Mouse (Mus musculus) myocyte (in vitro differentiated cells): ENCODE data around the gene 4930519G04Rik. TPM values are rescaled to one million over a fixed set of nuclear protein-coding genes. Genes with fewer than 3 reads are reported as not detected.

Source experiments
- H3K27me3 ChIP-seq: one replicate; pipeline ENCODE4 v1.6.1; 2011; ENCODE audit not compliant: control insufficient read depth, insufficient read depth, insufficient read length
- H3K36me3 ChIP-seq: one replicate; pipeline ENCODE4 v1.6.1; 2011; ENCODE audit not compliant: control insufficient read depth, insufficient read depth
- H3K4me2 ChIP-seq: one replicate; pipeline ENCODE4 v1.6.1; 2011; ENCODE audit warnings: low read depth, control low read depth
- H3K4me3 ChIP-seq: one replicate; pipeline ENCODE4 v1.5.1; 2011; ENCODE audit warnings: mild to moderate bottlenecking, control low read depth, moderate library complexity
- H3K79me2 ChIP-seq: one replicate; pipeline ENCODE4 v1.6.1; 2011; ENCODE audit not compliant: control insufficient read depth, insufficient read depth
- H3ac ChIP-seq: one replicate; pipeline ENCODE4 v1.6.1; 2011; ENCODE audit not compliant: control insufficient read depth, insufficient read length
- CEBPB ChIP-seq: IDR thresholded peaks from 2 replicates; pipeline ENCODE4 v1.6.1; 2011; ENCODE audit warnings: mild to moderate bottlenecking, moderate library complexity; ENCODE audit not compliant: poor library complexity, insufficient read depth, severe bottlenecking
- E2F4 ChIP-seq: IDR thresholded peaks from one replicate; pipeline ENCODE4 v1.6.1; 2011; ENCODE audit warnings: mild to moderate bottlenecking, control low read depth, moderate library complexity; ENCODE audit not compliant: insufficient read depth
- MAX ChIP-seq: IDR thresholded peaks from one replicate; pipeline ENCODE4 v1.6.1; 2011; ENCODE audit warnings: low read depth, mild to moderate bottlenecking, control low read depth
- MYOD1 ChIP-seq, 3 experiments: IDR thresholded peaks; one replicate each; pipeline ENCODE4 v1.6.1; 2011; ENCODE audit warnings: control low read depth in 2 of 3, low read depth in 2 of 3, mild to moderate bottlenecking in 2 of 3, moderate library complexity in 1 of 3; ENCODE audit not compliant: insufficient read length in 2 of 3, control insufficient read depth in 1 of 3
- MYOG ChIP-seq, 3 experiments: IDR thresholded peaks; one replicate each; pipeline ENCODE4 v1.6.1; 2011; ENCODE audit warnings: control low read depth in 2 of 3, low read depth in 2 of 3, mild to moderate bottlenecking in 2 of 3; ENCODE audit not compliant: insufficient read length in 2 of 3, control insufficient read depth in 1 of 3, insufficient read depth in 1 of 3
- POLR2A ChIP-seq: IDR thresholded peaks from one replicate; pipeline ENCODE4 v1.6.1; 2011; ENCODE audit warnings: low read depth, mild to moderate bottlenecking, control low read depth, moderate library complexity; ENCODE audit not compliant: insufficient read length
- POLR2AphosphoS2 ChIP-seq: IDR thresholded peaks from one replicate; pipeline ENCODE4 v1.6.1; 2011; ENCODE audit warnings: low read depth, control low read depth; ENCODE audit not compliant: insufficient read length
- REST ChIP-seq: IDR thresholded peaks from one replicate; pipeline ENCODE4 v1.6.1; 2011; ENCODE audit warnings: mild to moderate bottlenecking, control low read depth, moderate library complexity; ENCODE audit not compliant: insufficient read depth, insufficient read length
- SRF ChIP-seq: IDR thresholded peaks from one replicate; pipeline ENCODE4 v1.6.1; 2011; ENCODE audit warnings: low read depth; ENCODE audit not compliant: control insufficient read depth, insufficient read length
- TCF12 ChIP-seq: IDR thresholded peaks from one replicate; pipeline ENCODE4 v1.6.1; 2011; ENCODE audit warnings: mild to moderate bottlenecking, control low read depth; ENCODE audit not compliant: poor library complexity, insufficient read depth, severe bottlenecking
- TCF3 ChIP-seq: IDR thresholded peaks from one replicate; pipeline ENCODE4 v1.6.1; 2011; ENCODE audit warnings: low read depth, control low read depth; ENCODE audit not compliant: insufficient read length
- USF1 ChIP-seq: IDR thresholded peaks from one replicate; pipeline ENCODE4 v1.6.1; 2011; ENCODE audit warnings: low read depth, mild to moderate bottlenecking, control low read depth, moderate library complexity
- polyA plus RNA-seq: library from polyadenylated mRNA; unstranded; fragments of >200 nt; fragmentation: generic; extraction: Trizol; gene quantifications from one replicate; pipeline ENCODE4 v1.2.1, GENCODE M21; 2012; ENCODE audit warnings: missing spikeins

4930519G04Rik gene
- polyA plus RNA-seq, 1 experiment, result not detected

DNA sequence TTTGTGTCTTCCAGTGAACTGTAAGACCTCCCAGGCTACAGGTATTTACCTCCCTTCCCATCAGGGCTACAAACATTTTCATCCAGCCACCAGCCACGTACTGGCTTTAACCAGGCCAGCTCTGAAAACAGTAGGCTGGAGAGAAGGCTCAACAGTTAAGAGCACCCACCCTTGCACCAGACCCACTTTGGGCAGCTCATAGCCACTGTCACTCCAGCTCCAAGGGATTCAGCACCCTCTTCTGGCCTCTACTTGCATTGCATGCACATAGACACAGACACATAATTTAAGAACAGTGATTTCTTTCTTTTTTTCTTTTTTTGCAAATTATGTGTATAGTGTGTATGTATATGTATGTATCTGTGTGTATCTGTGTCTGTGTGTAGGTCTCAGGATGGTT lies 48.9 kb downstream of the 4930519G04Rik start:
- no peak overlapping the region for H3K4me3 ChIP-seq
- no peak overlapping the region for H3ac ChIP-seq
- no peaks in the 10 kb centered on the region for H3K27me3 ChIP-seq
- H3K36me3 ChIP-seq, result no peaks in the 10 kb centered on the region
- no peaks in the 10 kb centered on the region for H3K79me2 ChIP-seq
- H3K4me2 ChIP-seq, result no peak overlapping the region
- no peak for TF ChIP-seq TCF12
- TF ChIP-seq CEBPB, result no peak
- TF ChIP-seq USF1, result no peak
- no peak for TF ChIP-seq E2F4
- TF ChIP-seq MYOG (IDR thresholded peaks at IDR 0.05; ENCODE audit: control insufficient read depth in 1 of 3, insufficient read depth in 1 of 3, insufficient read length in 2 of 3, low read depth in 2 of 3), result no peak
- TF ChIP-seq SRF, result no peak
- TF ChIP-seq TCF3, result no peak
- no peak for TF ChIP-seq POLR2AphosphoS2
- TF ChIP-seq POLR2A, result no peak

DNA sequence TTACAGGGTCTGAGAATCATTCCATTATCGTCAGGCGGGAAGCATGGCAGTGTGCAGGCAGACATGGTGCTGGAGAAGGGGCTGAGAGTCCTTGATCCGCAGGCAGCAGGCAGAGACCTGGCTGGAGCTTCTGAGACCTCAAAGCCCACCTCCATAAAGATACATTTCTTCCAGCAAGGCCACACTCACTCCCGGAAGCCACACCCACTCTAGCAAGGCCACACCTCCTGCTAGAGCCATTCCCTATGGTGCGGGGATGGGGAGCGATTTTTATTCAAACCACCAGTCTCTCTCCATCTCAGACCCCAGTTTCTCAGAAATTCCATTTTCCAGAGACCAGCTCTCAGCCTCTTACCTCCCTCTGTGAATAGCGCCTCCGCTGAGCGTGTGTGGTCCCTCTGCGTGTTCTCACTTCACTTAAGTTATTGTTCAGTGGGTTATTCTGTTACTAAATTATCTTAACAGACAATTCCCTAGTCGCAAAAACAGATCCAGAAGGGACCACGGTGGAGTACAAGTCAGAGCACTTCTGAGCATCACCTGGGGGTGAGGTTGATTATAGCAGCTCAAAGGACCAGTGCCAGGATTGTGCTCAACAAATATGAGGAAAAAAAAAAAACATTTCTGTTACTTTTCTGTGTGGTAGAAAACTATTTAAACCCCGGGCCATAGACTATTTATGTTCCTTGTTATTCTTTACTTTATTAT lies 55.3 kb downstream of the 4930519G04Rik start:
- no peak overlapping the region for H3K4me3 ChIP-seq
- no peaks in the 10 kb centered on the region for H3K36me3 ChIP-seq
- no peaks in the 10 kb centered on the region for H3K79me2 ChIP-seq
- no peak for TF ChIP-seq MYOG (IDR thresholded peaks at IDR 0.05; ENCODE audit: control insufficient read depth in 1 of 3, insufficient read depth in 1 of 3, insufficient read length in 2 of 3, low read depth in 2 of 3)
- no peak for TF ChIP-seq CEBPB
- TF ChIP-seq USF1, result no peak
- no peak for TF ChIP-seq TCF3
- TF ChIP-seq POLR2A, result no peak
- no peak for TF ChIP-seq SRF
- no peak for TF ChIP-seq POLR2AphosphoS2
- no peak overlapping the region for H3K4me2 ChIP-seq
- no peaks in the 10 kb centered on the region for H3K27me3 ChIP-seq
- H3ac ChIP-seq, result no peak overlapping the region

DNA sequence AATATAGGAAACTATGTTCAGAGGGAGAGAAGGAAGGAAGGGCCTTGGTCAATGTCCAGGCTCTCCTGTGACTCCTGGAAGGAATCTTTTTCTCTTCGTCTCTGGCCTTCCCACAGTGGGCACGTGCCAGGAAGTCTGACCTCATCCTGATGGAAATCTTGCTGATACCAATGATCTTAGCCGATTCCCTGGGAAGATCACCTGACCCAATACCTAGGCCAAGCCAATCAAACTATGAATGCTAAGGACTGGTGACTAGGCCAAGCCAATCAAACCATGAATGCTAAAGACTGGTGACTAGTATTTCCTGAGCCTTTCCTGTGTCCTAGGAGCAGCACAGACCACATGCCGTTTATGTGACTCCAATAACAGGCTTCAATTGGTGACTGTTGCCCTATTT lies 60.2 kb downstream of the 4930519G04Rik start:
- H3K79me2 ChIP-seq, result no peaks in the 10 kb centered on the region
- H3K4me2 ChIP-seq, result no peak overlapping the region
- no peaks in the 10 kb centered on the region for H3K36me3 ChIP-seq
- no peak overlapping the region for H3ac ChIP-seq
- no peaks in the 10 kb centered on the region for H3K27me3 ChIP-seq
- TF ChIP-seq TCF3, result no peak
- TF ChIP-seq MAX, result no peak
- no peak for TF ChIP-seq CEBPB
- no peak for TF ChIP-seq SRF
- no peak for TF ChIP-seq POLR2AphosphoS2
- TF ChIP-seq USF1, result no peak
- TF ChIP-seq E2F4, result no peak
- no peak for TF ChIP-seq TCF12
- TF ChIP-seq REST, result no peak
- TF ChIP-seq MYOG (IDR thresholded peaks at IDR 0.05; ENCODE audit: control insufficient read depth in 1 of 3, insufficient read depth in 1 of 3, insufficient read length in 2 of 3, low read depth in 2 of 3), result no peak
- TF ChIP-seq POLR2A, result no peak
- TF ChIP-seq MYOD1 (IDR thresholded peaks at IDR 0.05; ENCODE audit: control insufficient read depth in 1 of 3, insufficient read length in 2 of 3, low read depth in 2 of 3), result no peak
- H3K4me3 ChIP-seq, result no peak overlapping the region

DNA sequence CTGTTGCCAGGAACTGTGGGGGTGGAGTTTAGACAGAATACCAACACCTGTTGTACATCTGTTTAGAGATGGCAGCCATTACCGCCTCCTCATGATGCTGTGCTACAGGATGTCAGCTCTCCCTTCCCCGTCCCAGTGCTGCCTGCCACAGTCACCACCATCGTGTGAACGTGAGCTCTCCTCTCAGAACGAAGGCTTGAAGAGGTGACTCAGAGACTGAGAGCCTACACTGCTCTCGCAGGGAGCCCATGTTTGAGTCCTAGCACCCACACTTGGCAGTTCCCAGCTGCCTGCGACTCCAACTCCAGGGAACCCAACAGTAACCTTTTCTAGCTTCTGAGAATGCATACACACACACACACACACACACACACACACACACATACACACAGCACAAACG lies 61.4 kb downstream of the 4930519G04Rik start:
- TF ChIP-seq MYOD1 (IDR thresholded peaks at IDR 0.05; ENCODE audit: control insufficient read depth in 1 of 3, insufficient read length in 2 of 3, low read depth in 2 of 3), result peak in 2 of 3 experiments; percentile 33 to 72
- no peak for TF ChIP-seq TCF3
- H3K36me3 ChIP-seq, result no peaks in the 10 kb centered on the region
- H3K4me3 ChIP-seq, result no peak overlapping the region
- H3K79me2 ChIP-seq, result no peaks in the 10 kb centered on the region
- no peak overlapping the region for H3K4me2 ChIP-seq
- H3K27me3 ChIP-seq, result no peaks in the 10 kb centered on the region
- no peak overlapping the region for H3ac ChIP-seq

DNA sequence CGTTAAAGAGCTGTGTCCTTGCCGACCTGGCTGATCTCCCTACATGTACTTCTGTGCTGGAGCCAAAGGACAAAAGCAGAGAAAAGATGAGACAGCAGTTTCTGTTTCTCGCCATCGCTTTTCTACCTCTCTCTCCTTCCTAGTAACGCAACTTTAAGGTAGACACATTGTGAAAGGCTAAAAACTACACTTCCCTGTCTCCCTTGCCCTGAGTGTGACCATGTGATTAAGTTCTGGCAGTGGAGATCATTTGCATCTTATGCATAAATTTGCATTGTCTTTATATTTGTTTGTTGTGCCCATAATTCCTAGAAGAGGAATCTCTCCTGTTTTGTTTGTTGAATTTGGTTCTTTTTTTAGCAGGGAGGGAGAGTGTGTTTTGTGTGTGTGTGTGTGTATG lies 62.4 kb downstream of the 4930519G04Rik start:
- Histone ChIP-seq H3K36me3 (no peaks in the 10 kb centered on the region), H3K27me3 (no peaks in the 10 kb centered on the region), H3ac (no peak overlapping the region), H3K4me2 (no peak overlapping the region), H3K79me2 (no peaks in the 10 kb centered on the region), H3K4me3 (no peak overlapping the region)
- no peak for TF ChIP-seq MAX
- no peak for TF ChIP-seq TCF12
- no peak for TF ChIP-seq USF1
- TF ChIP-seq MYOG (IDR thresholded peaks at IDR 0.05; ENCODE audit: control insufficient read depth in 1 of 3, insufficient read depth in 1 of 3, insufficient read length in 2 of 3, low read depth in 2 of 3), result no peak
